Mouse (Mus musculus) CH12.LX (cell line): ENCODE measurements around the gene Atf1. TPM values are rescaled to one million over a fixed set of nuclear protein-coding genes. Genes with fewer than 3 reads are reported as not detected.

Experiments
- DNase-seq: peaks from one replicate; pipeline ENCODE4 v3.0.0-alpha.2; 2013; ENCODE audit errors: extremely low read depth
- H3K27ac ChIP-seq: 2 replicates; pipeline ENCODE4 v1.5.1; 2012; ENCODE audit warnings: low read depth, mild to moderate bottlenecking, control low read depth, moderate library complexity; ENCODE audit not compliant: insufficient read depth
- H3K27me3 ChIP-seq: replicated peaks from 2 replicates; pipeline ENCODE3; 2012; ENCODE audit warnings: inconsistent platforms
- H3K36me3 ChIP-seq, 2 experiments: replicated peaks in 1 of 2; 2 replicates each; pipeline versions ENCODE3 to v1.6.1; 2012; ENCODE audit warnings: inconsistent platforms in 1 of 2, low read length in 1 of 2, mild to moderate bottlenecking in 1 of 2, mixed read lengths in 1 of 2, moderate library complexity in 1 of 2; ENCODE audit not compliant: control insufficient read depth in 1 of 2, insufficient read depth in 1 of 2
- H3K4me1 ChIP-seq, 2 experiments: 2 replicates each; pipeline ENCODE4 v1.6.1; 2012; ENCODE audit warnings: inconsistent platforms in 1 of 2, moderate library complexity in 1 of 2; ENCODE audit not compliant: insufficient read depth in 2 of 2, control insufficient read depth in 1 of 2
- H3K4me2 ChIP-seq: 2 replicates; pipeline ENCODE4 v1.6.1; 2012; ENCODE audit warnings: low read depth, mild to moderate bottlenecking, control low read depth; ENCODE audit not compliant: poor library complexity, insufficient read depth, severe bottlenecking
- H3K4me3 ChIP-seq, 3 experiments: fragments of 150-350 bp in 1 of 3; sonication (generic) in 1 of 3; replicated peaks in 1 of 3; 2 replicates each; pipeline versions ENCODE3 to v1.5.1; 2011 to 2012; ENCODE audit warnings: low read depth in 2 of 3, low read length in 2 of 3, mild to moderate bottlenecking in 2 of 3, moderate library complexity in 2 of 3, control low read depth in 1 of 3, improper control_type of control experiment in 1 of 3, inconsistent platforms in 1 of 3, mixed read lengths in 1 of 3; ENCODE audit not compliant: poor library complexity in 1 of 3
- H3K79me2 ChIP-seq: replicated peaks from 2 replicates; pipeline ENCODE4 v1.6.1; 2012; ENCODE audit warnings: mild to moderate bottlenecking, moderate library complexity; ENCODE audit not compliant: control insufficient read depth, poor library complexity, insufficient read depth, severe bottlenecking; ENCODE audit errors: extremely low read depth
- H3K9ac ChIP-seq: 2 replicates; pipeline ENCODE4 v1.6.1; 2012; ENCODE audit warnings: low read depth, mild to moderate bottlenecking, control low read depth, moderate library complexity; ENCODE audit not compliant: insufficient read depth
- H3K9me3 ChIP-seq: replicated peaks from 2 replicates; pipeline ENCODE3; 2012; ENCODE audit warnings: low read length, inconsistent platforms, mixed read lengths
- CHD2 ChIP-seq: IDR thresholded peaks from 2 replicates; pipeline ENCODE4 v1.6.1; 2011; ENCODE audit warnings: low read length, improper control_type of control experiment
- ELF1 ChIP-seq: IDR thresholded peaks from 2 replicates; pipeline ENCODE4 v1.6.1; 2014; ENCODE audit warnings: low read depth, mild to moderate bottlenecking, inconsistent platforms, low read length, improper control_type of control experiment
- ETS1 ChIP-seq: conservative IDR thresholded peaks from 2 replicates; pipeline ENCODE4 v1.6.1; 2012; ENCODE audit warnings: low read depth, mild to moderate bottlenecking, inconsistent platforms, low read length, improper control_type of control experiment, moderate library complexity
- IRF4 ChIP-seq: IDR thresholded peaks from 2 replicates; pipeline ENCODE4 v1.6.1; 2014; ENCODE audit warnings: low read depth, mild to moderate bottlenecking, inconsistent platforms, low read length, improper control_type of control experiment
- KAT2A ChIP-seq: IDR thresholded peaks from 2 replicates; pipeline ENCODE4 v1.6.1; 2012; ENCODE audit warnings: low read length, improper control_type of control experiment, inconsistent platforms; ENCODE audit not compliant: insufficient replicate concordance
- MAFK ChIP-seq: IDR thresholded peaks from 2 replicates; pipeline ENCODE4 v1.6.1; 2011; ENCODE audit warnings: low read length, improper control_type of control experiment; ENCODE audit not compliant: insufficient replicate concordance
- MEF2A ChIP-seq: IDR thresholded peaks from 2 replicates; pipeline ENCODE4 v1.6.1; 2014; ENCODE audit warnings: low read depth, mild to moderate bottlenecking, inconsistent platforms, low read length, improper control_type of control experiment, borderline replicate concordance
- MYC ChIP-seq: IDR thresholded peaks from 2 replicates; pipeline ENCODE4 v1.6.1; 2011; ENCODE audit warnings: low read depth, mild to moderate bottlenecking, improper control_type of control experiment, low read length
- PAX5 ChIP-seq: IDR thresholded peaks from 2 replicates; pipeline ENCODE4 v1.6.1; 2012; ENCODE audit warnings: low read length, inconsistent platforms, mixed read lengths
- RAD21 ChIP-seq: IDR thresholded peaks from 2 replicates; pipeline ENCODE4 v1.6.1; 2011; ENCODE audit warnings: low read depth, mild to moderate bottlenecking, low read length, improper control_type of control experiment, moderate library complexity
- RCOR1 ChIP-seq: conservative IDR thresholded peaks from 2 replicates; pipeline ENCODE4 v1.6.1; 2012; ENCODE audit warnings: low read depth, mild to moderate bottlenecking, inconsistent platforms, low read length, improper control_type of control experiment
- SIN3A ChIP-seq: IDR thresholded peaks from 2 replicates; pipeline ENCODE4 v1.6.1; 2012; ENCODE audit warnings: low read length, improper control_type of control experiment, inconsistent platforms
- SMC3 ChIP-seq: IDR thresholded peaks from 2 replicates; pipeline ENCODE4 v1.6.1; 2011; ENCODE audit warnings: low read depth, low read length, improper control_type of control experiment
- TBP ChIP-seq: conservative IDR thresholded peaks from 2 replicates; pipeline ENCODE4 v1.6.1; 2011; ENCODE audit warnings: low read depth, low read length, improper control_type of control experiment
- UBTF ChIP-seq: IDR thresholded peaks from 2 replicates; pipeline ENCODE4 v1.6.1; 2012; ENCODE audit warnings: low read depth, mild to moderate bottlenecking, inconsistent platforms, low read length, improper control_type of control experiment, moderate library complexity
- USF1 ChIP-seq: IDR thresholded peaks from 2 replicates; pipeline ENCODE4 v1.6.1; 2014; ENCODE audit warnings: low read depth, mild to moderate bottlenecking, inconsistent platforms, low read length, improper control_type of control experiment
- USF2 ChIP-seq: conservative IDR thresholded peaks from 2 replicates; pipeline ENCODE4 v1.6.1; 2011; ENCODE audit warnings: low read depth, low read length, improper control_type of control experiment
- ZMIZ1 ChIP-seq: IDR thresholded peaks from 2 replicates; pipeline ENCODE4 v1.6.1; 2012; ENCODE audit warnings: low read depth, mild to moderate bottlenecking, inconsistent platforms, low read length, improper control_type of control experiment
- dilution Hi-C: fragments of 300-500 bp; cut with MboI; formaldehyde crosslinking; loops from 2 replicates; pipeline ENCODE4 v1.14.3; 2020; ENCODE audit warnings: low sequenced_read_pairs; ENCODE audit not compliant: extremely low pct_unique_long_range_greater_than_20kb, extremely low pct_ligation_motif_present
- in situ Hi-C: fragments of 300-500 bp; cut with MboI; formaldehyde crosslinking; loops from 3 replicates; pipeline ENCODE4 v1.14.3; 2019; ENCODE audit warnings: low sequenced_read_pairs, low pct_ligation_motif_present, low pct_unique_long_range_greater_than_20kb, mixed read lengths
- polyA plus RNA-seq: library from polyadenylated mRNA; unstranded; fragments of >175 nt; gene quantifications from 2 replicates; pipeline ENCODE4 v1.2.1, GENCODE M21; 2012; ENCODE audit warnings: low read depth; ENCODE audit not compliant: insufficient read length
- total RNA-seq, 2 experiments: library from RNA; depleted of rRNA; stranded (reverse); fragments of 300-350 nt in 1 of 2; fragments of >200 nt in 1 of 2; gene quantifications; 2 replicates each; pipeline ENCODE4 v1.2.3; 2012 to 2014

Atf1 gene
- total and polyA plus RNA-seq, 3 experiments: 28.2 to 133 (median 51.1) TPM

DNA sequence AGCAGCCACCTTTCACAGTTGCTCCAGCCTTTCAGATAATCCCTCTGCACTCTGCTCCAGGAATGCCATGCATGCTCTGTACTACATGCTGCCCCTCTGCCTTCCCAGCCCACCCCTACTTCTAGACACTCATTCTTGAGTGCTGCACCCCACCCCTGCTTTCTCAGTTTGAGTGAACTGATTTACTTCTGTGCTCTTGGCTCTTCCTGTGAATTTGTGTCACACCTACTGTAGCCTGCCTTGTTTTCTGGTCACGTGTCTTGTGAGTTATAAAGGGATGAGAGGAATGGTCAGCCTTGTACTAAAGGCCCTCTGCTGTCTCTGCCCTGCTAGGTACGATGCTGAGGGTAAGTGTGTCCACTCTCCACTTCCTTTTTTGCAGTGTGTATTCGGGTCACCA, 25.8 kb upstream of the Atf1 start:
- in situ Hi-C loops: no loop called here
- DNase-seq: no peak
- TF ChIP-seq SMC3: no peak
- TF ChIP-seq PAX5: no peak
- TF ChIP-seq RAD21: no peak
- TF ChIP-seq TBP: no peak
- TF ChIP-seq CHD2: no peak
- no peak for TF ChIP-seq ELF1
- no peak for TF ChIP-seq KAT2A
- no peak for TF ChIP-seq MAFK
- TF ChIP-seq MEF2A: no peak
- TF ChIP-seq ZMIZ1: no peak
- TF ChIP-seq USF1: no peak
- no peak for TF ChIP-seq SIN3A
- no peak for TF ChIP-seq MYC
- no peak for TF ChIP-seq IRF4
- no peak for TF ChIP-seq UBTF
- TF ChIP-seq ETS1: no peak
- H3K27me3 ChIP-seq: no peaks in the 10 kb centered on the region
- H3K4me2 ChIP-seq: no peak overlapping the region
- peaks cover 23 to 80% of the 10 kb centered on the region in 2 experiments for H3K36me3 ChIP-seq
- peaks cover 14 to 27% of the 10 kb centered on the region in 2 experiments for H3K4me1 ChIP-seq
- dilution Hi-C loops: no loop called here
- H3K9ac ChIP-seq: no peak overlapping the region
- H3K79me2 ChIP-seq: no peaks in the 10 kb centered on the region
- H3K27ac ChIP-seq: no peak overlapping the region
- no peak overlapping the region for H3K4me3 ChIP-seq
- no peaks in the 10 kb centered on the region for H3K9me3 ChIP-seq

- TF ChIP-seq SIN3A (no peak), USF2 (no peak), RCOR1 (no peak)
- H3K36me3 ChIP-seq: peaks cover 29 to 80% of the 10 kb centered on the region in 2 experiments
- in situ Hi-C loops (no loop called here), dilution Hi-C loops (no loop called here)
- no peaks in the 10 kb centered on the region for H3K79me2 ChIP-seq
- H3K9me3 ChIP-seq: no peaks in the 10 kb centered on the region
- no peak overlapping the region for H3K4me2 ChIP-seq
- H3K27me3 ChIP-seq: no peaks in the 10 kb centered on the region
- no peak overlapping the region for H3K4me3 ChIP-seq
- H3K27ac ChIP-seq: no peak overlapping the region
- no peak overlapping the region for H3K9ac ChIP-seq
- DNase-seq: no peak
- peaks cover 14 to 27% of the 10 kb centered on the region in 2 experiments for H3K4me1 ChIP-seq
Observed at GRCm38 (mm10) chr15:100202431-100203015, 25.1 kb upstream of the Atf1 start.
